Mouse (Mus musculus): Measurements from ENCODE around the gene Dlg2.
A peak's percentile ranks its signal among the peaks of the same experiment; 100 is the strongest.

Dlg2 gene

GRCm38 (mm10) chr7:92115237-92115871 is 1638.9 kb downstream of the Dlg2 start:
- DNase-seq: no peak

GRCm38 (mm10) chr7:92123276-92123675 is 1646.8 kb downstream of the Dlg2 start:
- no peak for DNase-seq

GRCm38 (mm10) chr7:92125886-92126285 is 1649.4 kb downstream of the Dlg2 start:
- peak; percentile 4 for DNase-seq

GRCm38 (mm10) chr7:92134301-92134700 is 1657.8 kb downstream of the Dlg2 start:
- DNase-seq: no peak

- DNase-seq: no peak
Observed at GRCm38 (mm10) chr7:92135624-92136023, 1659.2 kb downstream of the Dlg2 start.

- no peak for DNase-seq
Observed at GRCm38 (mm10) chr7:92140051-92140817, 1663.8 kb downstream of the Dlg2 start.

- DNase-seq: no peak
Observed at GRCm38 (mm10) chr7:92147499-92147898, 1671.0 kb downstream of the Dlg2 start.

- DNase-seq: no peak
Observed at GRCm38 (mm10) chr7:92150768-92151167, 1674.3 kb downstream of the Dlg2 start.

GRCm38 (mm10) chr7:92154603-92155002 is 1678.1 kb downstream of the Dlg2 start:
- DNase-seq: no peak

GRCm38 (mm10) chr7:92163150-92163549 is 1686.7 kb downstream of the Dlg2 start:
- no peak for DNase-seq

- DNase-seq: no peak
Observed at GRCm38 (mm10) chr7:92164316-92164715, 1687.8 kb downstream of the Dlg2 start.

GRCm38 (mm10) chr7:92164875-92165518 is 1688.5 kb downstream of the Dlg2 start:
- no peak for DNase-seq

GRCm38 (mm10) chr7:92180029-92180428 is 1703.6 kb downstream of the Dlg2 start:
- DNase-seq: no peak

GRCm38 (mm10) chr7:92180591-92181587 is 1704.4 kb downstream of the Dlg2 start:
- no peak for DNase-seq

- DNase-seq: no peak
Observed at GRCm38 (mm10) chr7:92181959-92182612, 1705.6 kb downstream of the Dlg2 start.

- no peak for DNase-seq
Observed at GRCm38 (mm10) chr7:92184371-92185059, 1708.0 kb downstream of the Dlg2 start.

- DNase-seq: no peak
Observed at GRCm38 (mm10) chr7:92186341-92186740, 1709.9 kb downstream of the Dlg2 start.

GRCm38 (mm10) chr7:92189149-92189548 is 1712.7 kb downstream of the Dlg2 start:
- DNase-seq: no peak

- no peak for DNase-seq
Observed at GRCm38 (mm10) chr7:92196004-92196403, 1719.5 kb downstream of the Dlg2 start.

- DNase-seq: no peak
Observed at GRCm38 (mm10) chr7:92197621-92198020, 1721.1 kb downstream of the Dlg2 start.

GRCm38 (mm10) chr7:92199131-92199530 is 1722.7 kb downstream of the Dlg2 start:
- DNase-seq: no peak
